20 mouse cellular contexts compared by ENCODE assay signal in genomic region chr2:152776435-152776834, GRCm38 (mm10). TPM values are rescaled to one million over a fixed set of nuclear protein-coding genes. Genes with fewer than 3 reads are reported as not detected.
DNase-seq lines count a peak whose midpoint lies in the region; ATAC-seq and TF ChIP-seq lines count a peak whose summit lies in the region.
"Had no signal": no experiment of that assay in that cellular context is flagged by ENCODE, and none has a peak within 500 bp of the region (broad histone marks: within the 10 kb centered on the region; RNA-seq: fewer than 3 reads in every experiment).

No protein-coding gene starts in this region.

- 0 out of 2 replicates have a peak overlapping the region, but pooled peaks have one; percentile 18 for H3K27ac ChIP-seq in embryonic fibroblast, embryonic 13.5 days (ENCODE audit: insufficient read depth, low read length)
- H3K27ac ChIP-seq: embryonic facial prominence, embryonic 10.5 days; heart, embryonic 13.5 days; hindbrain, embryonic 10.5 days; limb, embryonic 15.5 days had no signal

- intact Hi-C loops in left cerebral cortex, postnatal 25 days (cut with DNase I): loop anchor here (2.0 kb wide), 1 partner anchor 54 kb away; the partner anchor contains the start of gene Bcl2l1

- no peak for ATAC-seq in megakaryocyte, adult 5-6 weeks (ENCODE audit: poor library complexity, severe bottlenecking)
- ATAC-seq: activated CD4-positive, CD25-positive, alpha-beta regulatory T cell, adult 4 months; intestine, embryonic 16.5 days had no signal

- TF ChIP-seq CTCF in embryonic fibroblast, embryonic 13.5 days (IDR thresholded peaks at IDR 0.05; ENCODE audit: borderline replicate concordance, insufficient read depth, low read length): no peak

- DNase-seq in brain, adult 2 months (ENCODE audit: low read depth, low spot score): peak; percentile 92
- peak; percentile 78 for DNase-seq in layer of hippocampus, adult 9-10 months (ENCODE audit: low spot score)
- DNase-seq in left cerebral cortex, postnatal 25 days (ENCODE audit: low spot score in 2 of 2): peak; percentile 76 to 95
- no peak for DNase-seq in lung, postnatal 36 days
- no peak for DNase-seq in heart, adult 9 months (ENCODE audit: low spot score in 2 of 2)
- DNase-seq: cerebellum, adult 8-10 months; kidney, postnatal 14 days; lung, embryonic 14.5 days; thymus, postnatal 36 days had no signal

- TF ChIP-seq POLR2A in embryonic fibroblast, embryonic 13.5 days (IDR thresholded peaks at IDR 0.05; ENCODE audit: low read depth, low read length): no peak

- H3K4me1 ChIP-seq in embryonic fibroblast, embryonic 13.5 days (ENCODE audit: control insufficient read depth, insufficient read depth, low read length): no peaks in the 10 kb centered on the region

- H3K4me3 ChIP-seq in embryonic fibroblast, embryonic 13.5 days (ENCODE audit: insufficient read depth, low read length): no peak overlapping the region
- H3K4me3 ChIP-seq: embryonic facial prominence, embryonic 10.5 days; heart, embryonic 13.5 days; hindbrain, embryonic 10.5 days; limb, embryonic 15.5 days had no signal

RNA-seq across cellular contexts. Expression of gene Cox4i2, which starts 22.5 kb away (rescaled TPM):
- polyA plus RNA-seq in embryonic fibroblast, embryonic 13.5 days (2011; ENCODE audit: insufficient read length, low read depth, missing spikeins): 0.94 and 1.5 TPM in 2 replicates
- total RNA-seq in left cerebral cortex, postnatal 25 days (2021): 1 to 10 TPM; 1.8 to 2.6 TPM
- total RNA-seq in megakaryocyte, adult 5-6 weeks (2015): 0.20 and 0.55 TPM in 2 replicates
- total RNA-seq in megakaryocyte, adult 5-6 weeks (2017): 0.41 TPM in 1 of 2 replicates, not detected in the other
- total RNA-seq: CH12.LX; megakaryocyte-erythroid progenitor cell, adult 5-6 weeks; neutrophil, adult 5-6 weeks had no signal
- polyA plus RNA-seq: activated CD4-positive, CD25-positive, alpha-beta regulatory T cell, adult 4 months had no signal

RNA-seq across cellular contexts. Expression of gene Id1, which starts 40.4 kb away (rescaled TPM):
- 49.1 and 67.7 TPM in 2 replicates for polyA plus RNA-seq in embryonic fibroblast, embryonic 13.5 days (2011; ENCODE audit: insufficient read length, low read depth, missing spikeins)
- total RNA-seq in left cerebral cortex, postnatal 25 days (2021): 10 to 100 TPM; 19.9 to 30.4 TPM
- 28.4 and 48.3 TPM in 2 replicates for total RNA-seq in megakaryocyte, adult 5-6 weeks (2015)
- 35.0 and 40.1 TPM in 2 replicates for total RNA-seq in megakaryocyte, adult 5-6 weeks (2017)
- total RNA-seq: megakaryocyte-erythroid progenitor cell, adult 5-6 weeks had no signal

RNA-seq across cellular contexts. Expression of gene Bcl2l1, which starts 55.1 kb away (rescaled TPM):
- 51.2 and 71.7 TPM in 2 replicates for polyA plus RNA-seq in embryonic fibroblast, embryonic 13.5 days (2011; ENCODE audit: insufficient read length, low read depth, missing spikeins)
- total RNA-seq in left cerebral cortex, postnatal 25 days (2021): 100 to 1,000 TPM; 128 to 138 TPM
- total RNA-seq in megakaryocyte, adult 5-6 weeks (2015): 7.1 and 9.3 TPM in 2 replicates
- 9.3 and 12.8 TPM in 2 replicates for total RNA-seq in megakaryocyte, adult 5-6 weeks (2017)

Comparison
In these comparisons a context has a peak if more than half of its experiments do, and no peak if none do; other contexts are left out.
1. DNase-seq: peak in brain, adult 2 months (single experiment), layer of hippocampus, adult 9-10 months (single experiment) and left cerebral cortex, postnatal 25 days (2 of 2); none in lung, postnatal 36 days (single experiment) and heart, adult 9 months (0 of 2).
2. RNA of gene Bcl2l1, which starts 55.1 kb away (total RNA-seq): 128 to 138 TPM in left cerebral cortex, postnatal 25 days; 7.1 to 12.8 TPM in megakaryocyte, adult 5-6 weeks; every median in the first group is over 4 times any median in the second.